Mouse (Mus musculus) regulatory T cell (primary cell): ENCODE data around the gene Akr1cl.

Source experiments
- in situ Hi-C: fragments of 300-600 bp; cut with MboI, MseI; formaldehyde crosslinking; loops from one replicate; pipeline ENCODE4 v1.15.1; 2025; ENCODE audit warnings: high pct_unique_total_duplicates

The Akr1cl gene

DNA sequence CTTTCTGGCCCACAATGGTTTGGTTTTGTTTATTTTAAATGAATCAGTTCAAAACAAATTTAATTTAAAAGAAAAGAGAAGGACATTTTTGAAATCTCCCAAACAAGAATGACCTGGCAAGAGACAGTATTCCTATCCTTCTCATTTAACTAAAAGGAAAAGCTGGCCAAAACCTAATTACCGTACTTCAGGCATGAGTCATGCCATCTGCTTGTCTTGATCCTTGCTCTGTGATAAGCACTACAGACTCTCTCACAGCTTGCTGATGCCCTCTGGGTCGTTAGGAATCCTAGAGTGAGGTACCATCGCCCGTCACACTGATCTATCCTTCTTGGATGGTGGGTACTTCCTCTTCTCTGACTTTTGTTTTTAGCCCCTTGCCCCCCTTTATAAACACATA lies 39.4 kb downstream of the Akr1cl start:
- in situ Hi-C loops, result loop anchor here (10.0 kb wide), 1 partner anchor 1338 kb away; no protein-coding TSS in a partner anchor

DNA sequence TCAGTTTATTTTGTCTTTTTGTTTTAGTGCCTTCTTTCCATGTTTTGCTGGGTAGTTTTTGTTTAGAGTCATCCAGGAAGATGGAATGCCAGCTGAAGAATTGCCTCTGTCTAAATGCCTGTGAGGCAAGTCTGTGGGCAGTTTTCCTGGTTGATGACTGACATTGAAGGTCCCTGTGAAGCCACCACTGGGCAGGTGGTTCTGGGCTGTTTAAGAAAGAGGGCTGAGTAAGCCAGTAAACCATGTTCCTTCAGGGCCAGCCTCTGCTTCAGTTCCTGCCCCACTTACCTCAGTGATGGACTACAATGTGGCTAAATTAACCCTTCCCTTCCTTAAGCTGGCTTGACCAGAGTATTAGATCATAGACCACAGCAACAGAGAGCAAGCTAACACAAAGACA lies 44.4 kb downstream of the Akr1cl start:
- in situ Hi-C loops, result loop anchor here (5.0 kb wide), 1 partner anchor 256 kb away; no protein-coding TSS in a partner anchor

DNA sequence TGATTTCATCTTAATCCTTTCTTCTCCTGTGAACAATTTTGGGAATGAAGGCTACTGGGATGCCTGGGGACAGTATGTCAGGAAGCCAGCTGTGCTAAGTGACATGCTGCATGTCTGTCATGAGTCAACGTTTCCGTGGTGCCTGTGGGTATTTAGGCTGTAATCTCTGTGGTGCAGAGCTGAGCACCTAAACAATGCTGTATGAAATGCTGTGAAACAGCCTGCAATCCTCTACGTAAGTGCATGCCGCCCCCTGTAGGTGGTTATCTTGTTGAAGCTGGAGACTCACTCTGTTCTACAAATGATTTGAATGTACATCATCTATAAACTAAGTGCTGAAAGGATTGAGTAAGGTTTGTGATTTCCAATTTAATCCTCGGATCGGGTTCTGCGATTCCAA lies 46.4 kb downstream of the Akr1cl start:
- in situ Hi-C loops, result loop anchor here (5.0 kb wide), 1 partner anchor 254 kb away; no protein-coding TSS in a partner anchor

DNA sequence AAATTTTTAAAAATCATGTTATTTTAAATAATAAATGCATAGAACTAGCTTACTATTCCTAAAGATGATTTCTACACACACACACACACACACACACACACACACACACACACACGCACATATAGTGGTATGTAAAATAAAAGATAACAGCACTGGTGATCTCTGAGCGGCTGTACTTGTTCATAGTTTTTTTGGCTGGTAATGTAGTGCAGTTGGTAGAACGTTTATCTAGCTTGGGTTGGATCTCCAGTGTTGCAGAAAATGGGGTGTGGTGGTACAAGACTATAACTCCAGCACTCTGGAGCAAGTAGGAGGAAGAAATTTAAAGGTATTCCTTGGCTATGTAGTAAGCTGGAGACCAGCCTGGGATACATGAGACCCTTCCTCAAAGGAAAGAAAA lies 49.3 kb downstream of the Akr1cl start:
- in situ Hi-C loops, result no loop called here

DNA sequence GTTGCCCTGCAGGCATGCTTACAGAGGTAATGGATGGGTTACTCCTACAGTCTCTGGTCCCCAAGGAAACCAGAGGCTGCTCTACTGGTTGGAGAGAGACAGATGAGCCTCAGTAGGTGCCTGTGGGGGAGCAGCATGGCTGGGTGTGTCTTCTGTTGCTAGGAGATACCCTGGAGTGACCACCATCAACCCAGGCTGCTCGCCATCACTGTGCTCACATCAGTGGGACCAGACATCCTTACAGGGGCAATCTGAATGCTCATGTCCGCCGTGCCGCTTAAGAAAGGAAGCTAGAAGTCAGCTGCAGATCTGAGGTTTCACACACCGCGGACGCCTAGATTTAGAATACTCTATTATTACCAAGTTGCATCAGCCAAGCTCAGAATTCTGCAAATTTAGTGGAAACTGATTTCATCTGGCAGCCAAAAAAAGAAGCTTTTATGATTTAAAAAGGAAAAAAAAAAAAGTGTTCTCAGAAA lies 54.2 kb downstream of the Akr1cl start:
- in situ Hi-C loops, result no loop called here

DNA sequence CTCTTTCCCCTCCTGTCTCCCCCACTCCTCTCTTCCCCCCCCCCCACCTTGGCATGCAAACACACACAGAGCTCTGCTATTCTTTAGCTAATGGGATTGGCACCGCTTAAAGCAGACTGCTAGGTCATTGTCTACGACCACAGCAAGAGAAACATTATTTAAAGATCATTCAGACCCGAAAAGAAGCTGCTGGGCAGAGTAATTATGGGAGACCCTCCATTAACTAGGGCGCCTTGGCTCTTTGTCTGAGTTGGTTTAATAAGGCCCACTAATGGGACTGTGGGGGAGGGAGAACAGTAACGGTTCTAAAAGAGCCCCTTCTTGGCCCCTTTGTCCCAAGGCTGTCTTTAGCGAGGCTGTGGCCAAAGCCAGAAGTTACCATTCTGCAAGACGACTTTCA lies 57.2 kb downstream of the Akr1cl start:
- in situ Hi-C loops, result no loop called here

DNA sequence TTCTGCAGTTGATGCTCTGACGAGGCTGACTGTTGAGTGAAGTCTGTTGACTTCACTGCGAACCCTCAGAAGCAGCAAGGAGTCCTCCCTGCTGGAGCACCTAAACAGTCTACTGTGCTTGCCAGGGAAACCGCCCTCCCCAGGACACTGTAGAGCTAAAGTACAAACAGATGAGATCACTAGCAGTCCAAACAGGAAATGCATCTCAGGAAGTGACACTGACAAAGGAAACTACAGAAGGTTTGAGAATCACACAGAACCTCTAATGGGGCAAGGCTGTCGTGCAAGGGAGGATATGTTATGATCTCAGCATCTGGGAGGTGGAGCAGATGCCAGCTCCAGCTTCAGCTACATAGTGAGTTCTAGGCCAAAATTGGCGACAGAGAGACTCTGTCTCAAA lies 61.9 kb downstream of the Akr1cl start:
- in situ Hi-C loops, result no loop called here
